Mouse (Mus musculus): ENCODE measurements around the gene Nfya.

Gene Nfya

DNA sequence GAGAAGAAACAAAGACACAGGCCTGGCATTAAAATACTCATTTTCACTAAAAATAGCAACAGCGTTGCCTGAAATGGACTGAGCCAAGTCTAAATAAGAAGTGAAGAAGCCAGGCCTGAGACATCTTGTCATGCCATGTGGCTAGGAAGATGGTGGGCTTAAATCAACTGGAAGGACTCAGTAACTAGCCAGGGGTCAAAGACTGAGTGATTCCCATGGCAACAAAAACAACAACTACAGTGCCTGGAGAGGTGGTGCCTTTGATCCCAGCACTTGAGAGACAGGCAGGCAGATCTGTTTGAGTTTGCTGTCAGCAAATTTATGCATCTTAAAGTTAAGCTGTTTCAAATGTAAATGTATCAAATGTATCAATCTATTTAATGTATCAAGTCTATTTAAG is 69.4 kb downstream of the Nfya start:
- DNase-seq, result no peak

Measured in lung, postnatal 36 days (tissue).